Mouse (Mus musculus) neural tube, embryonic 12.5 days (tissue): ENCODE data around the gene Otulinl. TPM values are rescaled to one million over a fixed set of nuclear protein-coding genes. Genes with fewer than 3 reads are reported as not detected.
"Not testable (repeated sequence)": the region's sequence is repeated elsewhere in the genome, so short reads cannot be mapped to it uniquely, and the experiment has no call there.

Experiments used
- ATAC-seq: fragments of 200-750 bp; cut with Nextera tagmentation; 2 replicates; pipeline ENCODE4 v1.8.0; 2017; ENCODE audit warnings: low read depth, mild to moderate bottlenecking, moderate TSS enrichment, moderate library complexity; ENCODE audit not compliant: low FRiP score
- H3K27ac ChIP-seq: fragments of 300-500 bp; sonication (generic); 2 replicates; pipeline ENCODE4 v1.5.1; 2016
- H3K27me3 ChIP-seq: fragments of 300-500 bp; sonication (generic); replicated peaks from 2 replicates; pipeline ENCODE4 v1.6.1; 2016; ENCODE audit warnings: mild to moderate bottlenecking
- H3K36me3 ChIP-seq: fragments of 300-500 bp; sonication (generic); 2 replicates; pipeline ENCODE4 v1.6.1; 2016; ENCODE audit warnings: mild to moderate bottlenecking
- H3K4me1 ChIP-seq: fragments of 300-500 bp; sonication (generic); 2 replicates; pipeline ENCODE4 v1.6.1; 2016
- H3K4me2 ChIP-seq: fragments of 300-500 bp; sonication (generic); replicated peaks from 2 replicates; pipeline ENCODE4 v1.6.1; 2016; ENCODE audit warnings: mild to moderate bottlenecking
- H3K4me3 ChIP-seq: fragments of 300-500 bp; sonication (generic); 2 replicates; pipeline ENCODE4 v1.5.1; 2016
- H3K9ac ChIP-seq: fragments of 300-500 bp; sonication (generic); 2 replicates; pipeline ENCODE4 v1.6.1; 2016; ENCODE audit warnings: mild to moderate bottlenecking
- H3K9me3 ChIP-seq: fragments of 300-500 bp; sonication (generic); 2 replicates; pipeline ENCODE4 v1.6.1; 2016; ENCODE audit warnings: mild to moderate bottlenecking
- WGBS: fragments of 180-500 bp; shearing (Covaris S2); methylation state at CpG from one replicate; pipeline ENCODE4 v1.1.7; 2016; 5-methylcytosine and 5-hydroxymethylcytosine counted together
- polyA plus RNA-seq: library from polyadenylated mRNA; unstranded; fragments of >200 nt; fragmentation: Nextera tagmentation; extraction: Ambion mirVana; gene quantifications from 2 replicates; pipeline ENCODE4 v1.2.1, GENCODE M21; 2016

The Otulinl gene
- polyA plus RNA-seq = 8.4 and 8.6 TPM in 2 replicates

GRCm38 (mm10) chr15:27681419-27682187 lies at the start of gene Otulinl:
Gene Otulinl, minus strand, starts transcription at chr15:27681579.
- under 1% methylated on average over 57 of the region's 59 CpGs for WGBS
- peak within 1 kb of the TSS; percentile 54 for H3K9ac ChIP-seq
- ATAC-seq = peak; percentile 100
- no peak within 1 kb of the TSS for H3K27ac ChIP-seq
- H3K4me3 ChIP-seq = peak within 1 kb of the TSS; percentile 58
- H3K9me3 ChIP-seq = no peaks in the 10 kb centered on the region
- no peaks in the 10 kb centered on the region for H3K27me3 ChIP-seq
- no peaks in the 10 kb centered on the region for H3K36me3 ChIP-seq
- H3K4me2 ChIP-seq = peak within 1 kb of the TSS; percentile 74
- H3K4me1 ChIP-seq = 0 out of 2 replicates have a peak, but pooled peaks cover 5% of the 10 kb centered on the region

- Histone ChIP-seq H3K27me3 (no peaks in the 10 kb centered on the region), H3K9me3 (no peaks in the 10 kb centered on the region), H3K4me2 (no peak overlapping the region), H3K9ac (no peak overlapping the region), H3K4me1 (no peaks in the 10 kb centered on the region), H3K36me3 (peaks cover 5% of the 10 kb centered on the region; the same call in 1 of the 2 replicates), H3K27ac (no peak overlapping the region), H3K4me3 (no peak overlapping the region)
- WGBS = 87% methylated on average over 6 of the region's 6 CpGs
- ATAC-seq = no peak
Measured at GRCm38 (mm10) chr15:27726228-27726627, 44.8 kb upstream of the Otulinl start.

- no peaks in the 10 kb centered on the region for H3K27me3 ChIP-seq
- H3K27ac ChIP-seq = no peak overlapping the region
- no peak overlapping the region for H3K9ac ChIP-seq
- H3K4me3 ChIP-seq = no peak overlapping the region
- H3K4me1 ChIP-seq = no peaks in the 10 kb centered on the region
- WGBS = 71% methylated on average over 9 of the region's 9 CpGs
- no peak overlapping the region for H3K4me2 ChIP-seq
- no peaks in the 10 kb centered on the region for H3K9me3 ChIP-seq
- ATAC-seq = no peak
- peaks cover 1% of the 10 kb centered on the region; the same call in 1 of the 2 replicates for H3K36me3 ChIP-seq
Measured at GRCm38 (mm10) chr15:27724796-27725680, 43.7 kb upstream of the Otulinl start.

GRCm38 (mm10) chr15:27724298-27724697 lies 42.9 kb upstream of the Otulinl start:
- H3K9me3 ChIP-seq = no peaks in the 10 kb centered on the region
- no peak overlapping the region for H3K4me3 ChIP-seq
- H3K27ac ChIP-seq = no peak overlapping the region
- 75% methylated on average over 6 of the region's 6 CpGs for WGBS
- H3K36me3 ChIP-seq = no peaks in the 10 kb centered on the region
- no peaks in the 10 kb centered on the region for H3K27me3 ChIP-seq
- H3K9ac ChIP-seq = no peak overlapping the region
- no peak overlapping the region for H3K4me2 ChIP-seq
- no peak for ATAC-seq
- H3K4me1 ChIP-seq = no peaks in the 10 kb centered on the region

GRCm38 (mm10) chr15:27723746-27724145 lies 42.4 kb upstream of the Otulinl start:
- Histone ChIP-seq H3K4me1 (no peaks in the 10 kb centered on the region), H3K9me3 (no peaks in the 10 kb centered on the region), H3K4me3 (no peak overlapping the region), H3K9ac (no peak overlapping the region), H3K36me3 (no peaks in the 10 kb centered on the region), H3K4me2 (no peak overlapping the region), H3K27ac (no peak overlapping the region), H3K27me3 (no peaks in the 10 kb centered on the region)
- ATAC-seq = no peak
- 61% methylated on average over 6 of the region's 6 CpGs for WGBS

- ATAC-seq, H3K27ac ChIP-seq, H3K4me1 ChIP-seq, H3K4me2 ChIP-seq, H3K9me3 ChIP-seq, H3K36me3 ChIP-seq, H3K9ac ChIP-seq, H3K4me3 ChIP-seq, H3K27me3 ChIP-seq: not testable (repeated sequence)
- WGBS = 94% methylated on average over 8 of the region's 8 CpGs
Measured at GRCm38 (mm10) chr15:27720297-27720696, 38.9 kb upstream of the Otulinl start.

- Histone ChIP-seq H3K4me1 (no peaks in the 10 kb centered on the region), H3K9me3 (no peaks in the 10 kb centered on the region), H3K27ac (no peak overlapping the region), H3K4me2 (no peak overlapping the region), H3K36me3 (no peaks in the 10 kb centered on the region), H3K27me3 (no peaks in the 10 kb centered on the region), H3K4me3 (no peak overlapping the region), H3K9ac (no peak overlapping the region)
- WGBS = 81% methylated on average over 7 of the region's 7 CpGs
- no peak for ATAC-seq
Measured at GRCm38 (mm10) chr15:27718668-27719067, 37.3 kb upstream of the Otulinl start.

GRCm38 (mm10) chr15:27715331-27715730 lies 34.0 kb upstream of the Otulinl start:
- Histone ChIP-seq H3K4me2 (no peak overlapping the region), H3K9ac (no peak overlapping the region), H3K27me3 (no peaks in the 10 kb centered on the region), H3K4me1 (no peaks in the 10 kb centered on the region), H3K27ac (no peak overlapping the region), H3K4me3 (no peak overlapping the region), H3K9me3 (no peaks in the 10 kb centered on the region), H3K36me3 (no peaks in the 10 kb centered on the region)
- 31% methylated on average over 3 of the region's 3 CpGs for WGBS
- ATAC-seq = no peak

GRCm38 (mm10) chr15:27710698-27711097 lies 29.3 kb upstream of the Otulinl start:
- Histone ChIP-seq H3K27me3 (no peaks in the 10 kb centered on the region), H3K4me3 (no peak overlapping the region), H3K9me3 (no peaks in the 10 kb centered on the region), H3K9ac (no peak overlapping the region), H3K27ac (no peak overlapping the region), H3K4me2 (no peak overlapping the region), H3K36me3 (no peaks in the 10 kb centered on the region), H3K4me1 (no peaks in the 10 kb centered on the region)
- WGBS = 85% methylated on average over 9 of the region's 9 CpGs
- no peak for ATAC-seq

GRCm38 (mm10) chr15:27708968-27709612 lies 27.7 kb upstream of the Otulinl start:
- 91% methylated on average over 7 of the region's 7 CpGs for WGBS
- no peak for ATAC-seq

GRCm38 (mm10) chr15:27708499-27708898 lies 27.1 kb upstream of the Otulinl start:
- WGBS = 82% methylated on average over 3 of the region's 3 CpGs
- Histone ChIP-seq H3K27ac (no peak overlapping the region), H3K36me3 (no peaks in the 10 kb centered on the region), H3K27me3 (no peaks in the 10 kb centered on the region), H3K9ac (no peak overlapping the region), H3K4me2 (no peak overlapping the region), H3K9me3 (no peaks in the 10 kb centered on the region), H3K4me3 (no peak overlapping the region), H3K4me1 (0 out of 2 replicates have a peak, but pooled peaks cover under 1% of the 10 kb centered on the region)
- no peak for ATAC-seq

More at GRCm38 (mm10) chr15:27708968-27709612, 27.7 kb upstream of the Otulinl start:
- Histone ChIP-seq H3K4me3 (no peak overlapping the region), H3K36me3 (no peaks in the 10 kb centered on the region), H3K4me1 (no peaks in the 10 kb centered on the region), H3K9ac (no peak overlapping the region), H3K9me3 (no peaks in the 10 kb centered on the region), H3K27ac (no peak overlapping the region), H3K27me3 (no peaks in the 10 kb centered on the region), H3K4me2 (no peak overlapping the region)

- no peak for ATAC-seq
- H3K4me3 ChIP-seq = no peak overlapping the region
- no peak overlapping the region for H3K9ac ChIP-seq
- no peaks in the 10 kb centered on the region for H3K9me3 ChIP-seq
- no peak overlapping the region for H3K27ac ChIP-seq
- H3K36me3 ChIP-seq = no peaks in the 10 kb centered on the region
- H3K27me3 ChIP-seq = no peaks in the 10 kb centered on the region
- 27% methylated on average over 1 of the region's 1 CpGs for WGBS
- peaks cover 11% of the 10 kb centered on the region; the same call in 1 of the 2 replicates for H3K4me1 ChIP-seq
- H3K4me2 ChIP-seq = no peak overlapping the region
Measured at GRCm38 (mm10) chr15:27702972-27703313, 21.6 kb upstream of the Otulinl start.
